Mouse (Mus musculus) forebrain, embryonic 10.5 days (tissue): ENCODE data around the gene Gabpb2. TPM values are rescaled to one million over a fixed set of nuclear protein-coding genes. Genes with fewer than 3 reads are reported as not detected.
A peak's percentile ranks its signal among the peaks of the same experiment; 100 is the strongest.

ENCODE experiments used
- DNase-seq: peaks from one replicate; pipeline ENCODE4 v3.0.0-alpha.2; 2017; ENCODE audit warnings: low spot score; ENCODE audit errors: extremely low spot score
- H3K27ac ChIP-seq: fragments of 300-500 bp; sonication (generic); 2 replicates; pipeline ENCODE4 v1.5.1; 2016; ENCODE audit warnings: mild to moderate bottlenecking
- H3K27me3 ChIP-seq: fragments of 300-500 bp; sonication (generic); 2 replicates; pipeline ENCODE4 v1.6.1; 2016; ENCODE audit warnings: mild to moderate bottlenecking; ENCODE audit not compliant: poor library complexity, severe bottlenecking
- H3K36me3 ChIP-seq: fragments of 300-500 bp; sonication (generic); replicated peaks from 2 replicates; pipeline ENCODE4 v1.6.1; 2016; ENCODE audit warnings: mild to moderate bottlenecking, moderate library complexity
- H3K4me1 ChIP-seq: fragments of 300-500 bp; sonication (generic); 2 replicates; pipeline ENCODE4 v1.6.1; 2016
- H3K4me3 ChIP-seq: fragments of 300-500 bp; sonication (generic); 2 replicates; pipeline ENCODE4 v1.5.1; 2016; ENCODE audit warnings: mild to moderate bottlenecking, moderate library complexity
- H3K9me3 ChIP-seq: fragments of 300-500 bp; sonication (generic); 2 replicates; pipeline ENCODE4 v1.6.1; 2016; ENCODE audit warnings: mild to moderate bottlenecking, moderate library complexity
- WGBS: fragments of 180-500 bp; shearing (Covaris S2); methylation state at CpG from one replicate; pipeline ENCODE4 v1.1.7; 2016; 5-methylcytosine and 5-hydroxymethylcytosine counted together
- polyA plus RNA-seq: library from polyadenylated mRNA; unstranded; fragments of >200 nt; fragmentation: Nextera tagmentation; extraction: Ambion mirVana; gene quantifications from 2 replicates; pipeline ENCODE4 v1.2.1, GENCODE M21; 2016

Gene Gabpb2
- polyA plus RNA-seq = 13.5 and 13.7 TPM in 2 replicates

DNA sequence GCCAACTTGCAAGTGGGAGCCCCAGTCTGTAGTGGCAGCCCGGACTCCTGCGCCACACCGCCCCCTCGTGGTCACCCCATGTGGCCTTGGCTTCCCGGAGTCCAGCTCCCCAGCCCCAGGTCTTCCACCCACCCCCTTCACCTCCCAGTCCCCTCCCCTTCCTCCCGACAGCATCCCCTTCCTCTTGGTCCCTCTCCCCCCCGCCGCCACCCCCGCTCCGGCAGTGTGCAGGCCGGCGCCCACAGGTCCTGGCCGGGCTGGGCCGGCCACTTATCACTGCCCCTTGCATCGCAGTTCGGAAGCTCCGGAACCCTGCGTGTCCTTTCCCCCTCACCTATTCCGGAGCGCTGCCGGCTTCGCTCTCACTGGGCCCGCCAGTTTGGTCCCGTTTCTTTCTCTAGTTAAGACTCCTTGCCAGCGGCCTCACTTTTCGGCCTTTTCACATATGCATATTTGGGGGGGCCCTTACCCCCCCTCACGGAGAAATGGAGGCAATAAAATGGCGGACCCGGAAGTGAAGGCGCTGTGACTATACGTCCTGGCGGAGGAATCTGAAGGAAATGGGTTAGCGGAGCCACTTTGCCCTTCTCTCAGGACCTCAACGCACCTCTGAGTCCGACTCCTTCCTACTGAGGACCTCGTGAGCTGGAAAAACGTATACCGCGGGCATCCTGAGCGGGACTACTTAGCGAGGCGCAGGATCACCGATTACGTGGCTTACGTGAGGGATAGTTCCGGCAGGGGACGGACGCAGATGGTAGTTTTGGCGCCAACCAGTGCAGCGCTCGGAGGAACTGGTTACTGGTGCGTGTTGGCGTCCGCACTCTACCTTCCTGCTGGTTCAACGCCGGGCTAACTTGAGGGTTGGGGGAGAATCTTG lies at the start of gene Gabpb2:
Gene Gabpb2 (minus strand): TSS at position 662 of the 880 bp plus-strand sequence.
- DNase-seq = peak; percentile 94
- H3K4me3 ChIP-seq = peak within 1 kb of the TSS; percentile 79
- no peaks in the 10 kb centered on the region for H3K27me3 ChIP-seq
- H3K36me3 ChIP-seq = peaks cover 78% of the 10 kb centered on the region
- peak within 1 kb of the TSS; percentile 100 for H3K27ac ChIP-seq
- whole genome bisulfite sequencing = under 1% methylated on average over 56 of the region's 56 CpGs
- H3K4me1 ChIP-seq = peaks cover 21% of the 10 kb centered on the region
- H3K9me3 ChIP-seq = no peaks in the 10 kb centered on the region

DNA sequence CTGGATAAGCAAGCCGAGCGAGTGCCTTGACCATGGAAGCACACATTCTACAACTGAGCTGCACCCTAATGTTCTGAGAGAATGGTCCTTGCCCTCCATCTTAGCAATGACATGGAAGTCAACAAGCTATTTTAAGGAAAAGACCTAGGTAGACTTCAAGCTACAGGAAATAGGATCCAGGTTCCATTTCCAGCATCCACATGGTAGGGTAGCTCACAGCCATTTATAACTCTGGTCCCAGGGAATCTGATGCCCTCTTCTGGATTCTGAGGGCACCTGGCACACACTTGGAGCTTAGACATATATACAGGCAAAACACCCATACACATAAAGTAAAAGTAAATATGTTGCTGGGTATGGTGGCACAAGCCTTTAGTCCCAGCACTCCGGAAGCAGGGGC lies 48.3 kb upstream of the Gabpb2 start:
- Histone ChIP-seq H3K27ac (no peak overlapping the region), H3K36me3 (peaks cover 74% of the 10 kb centered on the region), H3K27me3 (no peaks in the 10 kb centered on the region), H3K4me3 (no peak overlapping the region), H3K4me1 (0 out of 2 replicates have a peak, but pooled peaks cover 5% of the 10 kb centered on the region), H3K9me3 (no peaks in the 10 kb centered on the region)
- DNase-seq = no peak
- 96% methylated on average over 3 of the region's 3 CpGs for WGBS

- no peak overlapping the region for H3K4me3 ChIP-seq
- no peaks in the 10 kb centered on the region for H3K9me3 ChIP-seq
- no peak for DNase-seq
- peaks cover 87% of the 10 kb centered on the region for H3K36me3 ChIP-seq
- 0 out of 2 replicates have a peak, but pooled peaks cover 5% of the 10 kb centered on the region for H3K4me1 ChIP-seq
- no peak overlapping the region for H3K27ac ChIP-seq
- 78% methylated on average over 1 of the region's 1 CpGs for WGBS
- H3K27me3 ChIP-seq = no peaks in the 10 kb centered on the region
Observed at GRCm38 (mm10) chr3:95264724-95265123, 47.0 kb upstream of the Gabpb2 start.

DNA sequence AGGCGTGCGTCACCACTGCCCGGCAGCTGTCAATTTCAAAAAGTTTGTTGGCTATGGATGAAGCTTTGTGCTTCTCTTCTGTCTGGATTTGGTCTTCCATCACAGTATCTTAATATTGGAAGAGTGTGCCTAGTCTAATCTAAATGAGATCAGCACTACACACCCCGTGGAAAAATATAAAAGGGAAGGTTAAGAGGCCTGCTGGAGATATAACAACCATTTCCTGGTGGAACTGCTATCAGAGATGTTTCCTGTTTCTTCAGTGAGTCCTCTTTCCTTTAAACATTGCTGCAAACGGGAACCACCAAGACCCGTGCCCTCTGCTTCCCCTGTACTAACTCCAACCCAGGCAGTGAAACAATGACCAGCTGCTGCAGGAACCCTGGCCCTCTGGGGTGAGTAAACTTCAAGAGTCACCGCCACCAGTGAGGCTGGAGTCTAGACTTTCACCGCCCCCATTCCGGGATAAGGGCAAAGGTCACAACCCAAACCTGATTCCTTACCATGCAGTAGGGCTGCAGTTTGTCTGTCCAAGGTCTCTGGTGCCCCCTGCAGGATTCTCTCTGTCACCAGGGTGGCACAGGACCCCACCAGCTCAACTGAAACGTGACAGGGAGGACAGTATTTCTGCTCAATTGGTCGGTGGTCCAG lies 45.5 kb upstream of the Gabpb2 start:
- H3K27me3 ChIP-seq = no peaks in the 10 kb centered on the region
- H3K36me3 ChIP-seq = peaks cover 91% of the 10 kb centered on the region
- peak; percentile 58 for DNase-seq

DNA sequence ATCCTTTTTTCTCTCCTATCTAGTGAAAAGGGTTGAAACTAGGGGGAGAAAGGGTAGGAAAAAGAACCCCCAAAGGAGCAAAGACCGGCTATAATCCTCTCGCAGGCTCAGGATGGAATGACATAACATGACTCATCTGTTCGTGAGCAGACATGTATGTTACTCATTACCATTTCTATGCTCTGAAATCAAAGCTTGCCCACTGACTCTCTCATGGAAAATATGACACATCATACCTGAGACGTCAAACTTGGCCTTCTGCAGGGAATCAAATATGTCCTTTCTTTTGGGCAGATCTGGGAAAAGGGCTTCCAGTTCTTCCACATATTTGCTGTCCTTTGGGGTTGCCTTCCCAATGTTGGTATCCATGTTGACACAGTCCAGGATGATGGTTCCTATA lies 44.3 kb upstream of the Gabpb2 start:
- H3K9me3 ChIP-seq = no peaks in the 10 kb centered on the region
- 92% methylated on average over 4 of the region's 4 CpGs for WGBS
- H3K4me1 ChIP-seq = 0 out of 2 replicates have a peak, but pooled peaks cover 5% of the 10 kb centered on the region
- no peak overlapping the region for H3K27ac ChIP-seq
- no peaks in the 10 kb centered on the region for H3K27me3 ChIP-seq
- H3K36me3 ChIP-seq = peaks cover 91% of the 10 kb centered on the region
- no peak overlapping the region for H3K4me3 ChIP-seq
- no peak for DNase-seq

More for the DNA sequence above, 45.5 kb upstream of the Gabpb2 start:
- Histone ChIP-seq H3K4me3 (no peak overlapping the region), H3K9me3 (no peaks in the 10 kb centered on the region), H3K4me1 (0 out of 2 replicates have a peak, but pooled peaks cover 5% of the 10 kb centered on the region), H3K27ac (no peak overlapping the region; the same call in 1 of the 2 replicates)
- 55% methylated on average over 11 of the region's 11 CpGs for WGBS

GRCm38 (mm10) chr3:95256931-95257330 lies 39.2 kb upstream of the Gabpb2 start:
- Histone ChIP-seq H3K4me1 (no peaks in the 10 kb centered on the region), H3K9me3 (no peaks in the 10 kb centered on the region), H3K36me3 (peaks cover 93% of the 10 kb centered on the region), H3K27me3 (no peaks in the 10 kb centered on the region), H3K27ac (no peak overlapping the region), H3K4me3 (no peak overlapping the region)
- DNase-seq = no peak
- WGBS = 94% methylated on average over 5 of the region's 5 CpGs

GRCm38 (mm10) chr3:95250783-95251424 lies 33.2 kb upstream of the Gabpb2 start, which contains the start of gene Bnipl:
TSS of gene Bnipl (minus strand) at chr3:95251193.
- no peaks in the 10 kb centered on the region for H3K9me3 ChIP-seq
- H3K27ac ChIP-seq = no peak within 1 kb of the TSS
- no peaks in the 10 kb centered on the region for H3K4me1 ChIP-seq
- peaks cover 35% of the 10 kb centered on the region for H3K36me3 ChIP-seq
- DNase-seq = no peak
- H3K4me3 ChIP-seq = no peak within 1 kb of the TSS
- H3K27me3 ChIP-seq = no peaks in the 10 kb centered on the region
- 65% methylated on average over 7 of the region's 7 CpGs for WGBS

DNA sequence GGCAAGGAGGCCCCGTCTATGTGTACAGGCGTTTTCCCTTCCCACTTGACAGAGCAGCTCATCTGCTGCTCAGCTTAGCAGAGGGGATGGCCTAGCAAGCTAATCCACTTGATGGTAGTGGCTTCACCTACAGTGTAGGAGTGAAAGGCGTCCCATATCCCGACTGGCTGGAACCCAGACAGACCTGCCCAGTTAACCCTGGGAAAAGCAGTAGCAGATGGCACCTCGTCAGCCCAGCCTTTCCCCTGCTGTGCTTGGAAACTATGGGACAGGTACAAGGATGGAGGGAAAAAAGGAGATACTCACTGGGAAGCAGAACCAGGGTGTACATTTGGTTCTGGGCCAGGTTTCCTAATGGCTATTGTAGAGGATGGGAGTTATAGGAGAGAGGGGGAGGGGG lies 32.6 kb upstream of the Gabpb2 start:
- 84% methylated on average over 5 of the region's 5 CpGs for WGBS
- DNase-seq = no peak

GRCm38 (mm10) chr3:95247660-95248336 lies 30.1 kb upstream of the Gabpb2 start:
- H3K27me3 ChIP-seq = no peaks in the 10 kb centered on the region
- DNase-seq = no peak
- no peak overlapping the region for H3K27ac ChIP-seq
- 86% methylated on average over 1 of the region's 1 CpGs for WGBS
- no peaks in the 10 kb centered on the region for H3K9me3 ChIP-seq
- H3K4me3 ChIP-seq = no peak overlapping the region
- H3K4me1 ChIP-seq = no peaks in the 10 kb centered on the region
- peaks cover 14% of the 10 kb centered on the region for H3K36me3 ChIP-seq

More for the DNA sequence above, 32.6 kb upstream of the Gabpb2 start:
- Histone ChIP-seq H3K4me1 (no peaks in the 10 kb centered on the region), H3K27me3 (no peaks in the 10 kb centered on the region), H3K9me3 (no peaks in the 10 kb centered on the region), H3K27ac (no peak overlapping the region), H3K36me3 (peaks cover 33% of the 10 kb centered on the region), H3K4me3 (no peak overlapping the region)

- WGBS = 88% methylated on average over 5 of the region's 5 CpGs
- H3K27ac ChIP-seq = no peak overlapping the region
- H3K36me3 ChIP-seq = peaks cover 10% of the 10 kb centered on the region
- H3K4me1 ChIP-seq = no peaks in the 10 kb centered on the region
- no peaks in the 10 kb centered on the region; the same call in 1 of the 2 replicates for H3K27me3 ChIP-seq
- no peaks in the 10 kb centered on the region for H3K9me3 ChIP-seq
- no peak overlapping the region for H3K4me3 ChIP-seq
- no peak for DNase-seq
Observed at GRCm38 (mm10) chr3:95246465-95247231, 28.9 kb upstream of the Gabpb2 start.

DNA sequence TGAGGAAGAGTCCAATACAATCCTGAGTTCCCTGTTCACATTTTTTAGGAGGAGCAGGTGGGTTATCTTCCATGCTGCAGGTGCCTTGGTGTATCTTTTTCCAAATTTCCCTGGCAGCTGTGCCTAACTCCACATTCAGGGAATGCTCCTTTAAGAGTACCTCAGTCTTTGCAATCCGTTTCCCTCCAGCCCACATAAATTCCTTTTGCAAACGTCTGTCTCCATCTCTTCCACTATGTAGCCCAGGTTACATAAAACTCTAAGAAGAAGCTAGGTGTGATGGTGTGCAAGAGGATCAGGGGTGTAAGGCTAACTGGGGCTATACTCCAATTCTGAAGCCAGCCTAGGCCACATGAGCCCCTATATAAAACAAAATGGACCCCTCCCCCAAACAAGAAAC lies 25.4 kb upstream of the Gabpb2 start:
- Histone ChIP-seq H3K4me1 (peaks cover 7% of the 10 kb centered on the region), H3K9me3 (0 out of 2 replicates have a peak, but pooled peaks cover under 1% of the 10 kb centered on the region), H3K36me3 (peaks cover 23% of the 10 kb centered on the region), H3K4me3 (no peak overlapping the region), H3K27me3 (no peaks in the 10 kb centered on the region; the same call in 1 of the 2 replicates), H3K27ac (no peak overlapping the region)
- WGBS = 86% methylated on average over 2 of the region's 2 CpGs
- DNase-seq = no peak
